Mouse (Mus musculus): ENCODE measurements at regions not wholly inside any gene's neighbourhood (a gene's known extent, or its start where the extent isn't known, plus 50 kb on each side); places are given as distances from the start of the nearest gene placed in this dataset.
"Not testable (repeated sequence)": the region's sequence is repeated elsewhere in the genome, so short reads cannot be mapped to it uniquely, and the experiment has no call there.

DNA sequence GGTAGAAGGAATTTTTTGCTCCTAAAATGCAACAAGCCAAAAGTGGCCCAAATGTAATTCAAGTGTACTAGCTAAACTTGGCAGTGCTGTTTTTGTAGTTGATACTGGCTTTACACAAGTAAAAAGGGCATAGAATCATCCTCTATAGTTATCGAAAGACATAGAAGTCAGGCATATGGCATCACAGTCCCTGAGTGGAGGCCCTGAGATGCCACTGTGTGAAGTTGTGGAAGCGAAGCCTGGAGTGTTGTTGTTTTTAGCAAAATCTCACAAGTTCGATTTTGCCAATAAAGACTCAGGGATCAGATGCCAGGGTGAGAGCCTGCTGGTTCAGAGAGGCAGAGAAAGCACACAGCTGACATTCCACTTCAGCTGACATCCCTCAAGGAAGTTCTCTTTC is 121.6 kb upstream of the C9orf72 start:
- no peak for DNase-seq (ENCODE audit: low read depth, low spot score)

DNA sequence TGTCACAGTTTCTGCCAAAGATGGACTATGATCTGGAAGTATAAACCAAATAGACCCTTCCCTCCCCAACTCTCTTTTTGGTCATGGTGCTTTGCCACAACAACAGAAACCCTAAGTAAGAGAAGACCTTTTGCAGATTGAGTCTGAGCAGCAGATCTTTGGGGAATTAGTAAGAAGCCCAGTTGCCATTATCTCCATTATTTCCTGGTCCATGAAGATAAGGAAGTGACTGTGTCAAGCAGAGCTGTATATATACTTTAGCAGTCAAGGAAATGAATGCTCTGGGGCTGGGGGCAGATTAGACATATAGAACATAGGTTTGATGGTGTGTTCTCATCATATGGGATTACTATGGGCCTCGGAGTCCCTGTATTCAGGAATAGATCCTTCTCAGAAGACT is 117.8 kb upstream of the C9orf72 start:
- no peak for DNase-seq (ENCODE audit: low read depth, low spot score)

DNA sequence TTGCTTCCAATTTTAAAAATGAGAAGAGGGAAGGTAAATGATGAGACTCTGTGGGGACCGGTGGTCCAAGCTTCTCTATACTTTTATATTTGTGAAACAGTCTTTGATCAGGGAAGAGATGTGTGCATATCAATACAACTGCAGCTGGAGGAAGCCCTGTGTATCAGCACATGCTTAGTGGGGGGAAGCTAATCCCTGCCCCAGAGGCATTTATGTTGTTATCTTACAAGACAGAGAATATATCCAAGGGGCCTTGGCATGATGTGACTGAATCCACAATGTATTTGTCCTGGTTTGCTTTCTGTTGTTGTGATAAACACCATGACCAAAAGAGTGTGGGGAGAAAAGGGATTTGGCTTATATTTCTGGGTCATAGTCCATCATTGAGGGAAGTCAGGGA is 105.2 kb upstream of the C9orf72 start:
- DNase-seq (ENCODE audit: low read depth, low spot score) = no peak

DNA sequence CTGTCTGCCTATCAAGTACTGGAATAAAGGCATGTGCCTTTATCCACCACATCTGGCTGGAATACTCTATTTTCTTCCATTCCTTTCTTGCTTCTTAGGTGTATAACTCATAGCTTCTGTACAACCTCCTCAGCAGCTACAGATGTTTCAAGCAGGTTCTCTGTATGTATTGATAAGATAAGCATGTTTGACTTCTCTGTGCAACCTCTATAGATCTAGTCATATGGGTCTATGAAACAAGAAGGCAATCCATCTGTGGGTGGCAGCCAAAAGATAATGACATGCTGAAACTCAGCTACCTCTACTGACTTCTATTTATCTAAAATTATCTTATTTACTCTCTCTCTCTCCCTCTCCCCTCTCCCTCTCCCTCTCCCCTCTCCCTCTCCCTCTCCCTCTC is 99.3 kb upstream of the C9orf72 start:
- no peak for DNase-seq (ENCODE audit: low read depth, low spot score)

DNA sequence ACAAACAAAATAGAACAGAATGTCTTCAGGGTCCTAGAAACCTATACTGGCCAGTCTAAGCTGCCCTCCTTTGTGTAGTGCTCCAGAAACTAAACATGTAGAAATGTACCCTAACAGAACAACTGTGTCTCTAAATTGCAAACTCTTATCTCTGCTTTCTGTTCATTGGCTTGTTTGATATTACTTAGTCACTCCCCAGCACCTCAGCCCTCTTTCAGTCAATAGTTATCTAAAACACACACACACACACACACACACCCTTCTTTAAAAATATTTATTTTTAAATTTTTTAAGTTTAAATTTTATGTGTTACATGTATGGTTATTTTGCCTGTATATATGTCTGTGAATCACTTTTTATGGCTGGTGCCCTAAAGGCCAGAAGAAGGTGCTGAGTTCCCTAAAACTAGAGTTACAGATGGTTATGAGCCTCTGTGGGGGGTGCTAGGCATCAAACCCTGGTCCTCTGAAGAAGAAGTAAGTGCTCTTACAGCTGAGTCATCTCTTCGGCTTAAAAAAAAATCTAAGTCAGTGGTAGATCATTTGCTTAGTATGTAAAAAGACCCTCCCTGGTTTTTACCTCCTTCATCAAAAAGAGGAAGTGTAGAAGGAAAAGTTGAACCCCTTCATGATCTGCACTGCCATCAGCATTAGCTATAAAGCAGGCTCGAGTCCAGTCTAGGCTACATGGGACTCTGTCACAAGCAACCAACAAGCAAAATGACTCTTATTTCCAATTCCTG is 96.6 kb upstream of the C9orf72 start:
- DNase-seq (ENCODE audit: low read depth, low spot score) = no peak

DNA sequence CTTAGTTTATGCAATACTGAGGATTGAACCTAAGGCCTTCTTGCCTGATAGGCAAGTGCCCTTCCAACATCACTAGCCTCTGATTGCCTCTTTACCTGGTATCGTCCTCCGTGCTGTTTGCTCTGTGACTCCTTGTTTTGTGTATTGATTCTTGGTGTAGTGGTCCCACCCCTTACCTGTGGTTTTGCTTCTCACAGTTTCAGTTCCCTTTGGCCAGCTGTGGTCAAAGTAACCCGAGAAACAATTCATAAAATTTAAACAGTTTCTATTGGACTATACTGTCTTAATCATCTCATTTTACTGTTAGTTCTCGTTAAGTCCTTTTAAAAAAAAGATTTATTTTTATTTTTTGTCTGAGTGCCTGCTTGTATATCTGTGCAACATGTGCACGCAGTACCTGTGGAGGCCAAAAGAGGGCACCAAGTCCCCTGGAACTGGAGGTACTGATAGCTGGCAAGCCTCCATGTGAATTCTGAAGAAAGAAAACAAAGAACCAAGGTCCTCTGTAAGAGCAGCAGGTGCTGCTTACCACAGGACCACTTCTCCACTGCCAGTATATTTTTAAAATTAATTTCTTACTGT is 84.5 kb upstream of the C9orf72 start:
- DNase-seq (ENCODE audit: low read depth, low spot score) = no peak

DNA sequence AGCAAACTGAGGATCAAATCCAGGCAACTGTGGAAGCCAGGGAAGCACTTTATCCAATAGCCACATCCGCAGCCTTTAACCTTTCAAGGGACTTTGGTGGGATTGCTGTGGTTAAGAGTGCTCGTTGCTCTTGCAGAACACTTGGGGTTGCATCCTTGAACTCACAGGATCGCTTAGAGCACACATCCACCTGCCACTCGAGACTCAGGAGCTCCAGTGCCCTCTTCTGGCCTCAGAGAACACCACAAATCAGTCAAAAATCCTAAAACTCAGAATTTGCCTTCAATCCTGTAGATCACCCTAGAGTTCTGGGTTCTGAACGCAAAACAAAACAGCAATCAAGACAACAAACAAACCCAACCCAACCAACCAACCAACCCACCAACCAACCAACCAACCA is 82.2 kb upstream of the C9orf72 start:
- DNase-seq (ENCODE audit: low read depth, low spot score) = no peak

DNA sequence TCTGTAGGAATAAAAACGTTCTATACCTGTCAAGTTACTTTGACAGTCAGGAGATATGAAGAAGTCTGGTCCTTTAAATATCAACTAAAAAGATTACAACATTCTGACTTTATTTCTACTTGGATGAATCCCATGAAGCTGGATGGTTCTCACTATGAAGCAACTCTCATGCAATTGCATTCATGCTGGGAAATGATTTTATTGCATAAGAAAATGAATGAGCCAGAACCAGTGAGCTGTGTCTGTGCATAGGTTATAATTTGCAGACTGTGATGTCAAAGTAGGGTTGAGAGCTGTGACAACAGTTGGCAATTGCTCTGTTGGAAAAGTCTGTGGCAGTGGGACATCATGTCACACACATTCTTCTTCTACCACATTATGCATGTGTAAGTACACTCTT is 79.2 kb upstream of the C9orf72 start:
- DNase-seq (ENCODE audit: low read depth, low spot score) = peak; percentile 1

DNA sequence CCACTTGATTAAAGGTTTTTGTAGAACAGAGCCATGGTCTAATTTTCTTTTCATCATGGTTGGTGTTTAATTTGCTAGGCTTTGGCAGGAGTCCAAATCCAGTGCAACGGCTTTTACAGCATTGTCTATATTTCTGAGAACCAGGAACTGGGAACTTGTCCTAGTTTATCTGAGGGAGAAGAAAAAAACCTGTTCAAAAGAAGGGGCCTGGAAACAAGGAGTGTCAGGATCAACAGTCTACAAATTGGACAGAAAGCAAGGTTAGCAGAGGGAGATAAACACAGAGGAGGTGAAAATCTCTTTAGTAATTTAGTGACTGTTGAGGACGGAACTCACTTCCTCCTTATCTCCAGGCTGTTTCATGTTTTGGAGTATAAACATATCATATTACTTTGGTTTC is 74.9 kb upstream of the C9orf72 start:
- no peak for DNase-seq (ENCODE audit: low read depth, low spot score)

DNA sequence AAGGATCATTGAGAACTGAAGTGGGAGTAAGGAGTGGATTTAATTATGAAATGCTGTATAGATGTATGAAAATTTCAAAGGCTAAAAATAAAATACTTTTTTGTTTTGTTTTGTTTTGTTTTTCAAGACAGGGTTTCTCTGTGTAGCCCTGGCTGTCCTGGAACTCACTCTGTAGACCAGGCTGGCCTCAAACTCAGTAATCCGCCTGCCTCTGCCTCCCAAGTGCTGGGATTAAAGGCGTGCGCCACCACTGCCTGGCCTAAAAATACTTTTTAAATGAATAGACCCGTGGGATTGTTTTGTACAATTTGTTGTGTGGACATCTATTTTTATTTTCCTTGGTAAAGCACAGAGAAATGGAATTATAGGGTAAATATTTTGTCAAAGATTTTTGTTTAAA is 74.4 kb upstream of the C9orf72 start:
- DNase-seq (ENCODE audit: low read depth, low spot score) = not testable (repeated sequence)

DNA sequence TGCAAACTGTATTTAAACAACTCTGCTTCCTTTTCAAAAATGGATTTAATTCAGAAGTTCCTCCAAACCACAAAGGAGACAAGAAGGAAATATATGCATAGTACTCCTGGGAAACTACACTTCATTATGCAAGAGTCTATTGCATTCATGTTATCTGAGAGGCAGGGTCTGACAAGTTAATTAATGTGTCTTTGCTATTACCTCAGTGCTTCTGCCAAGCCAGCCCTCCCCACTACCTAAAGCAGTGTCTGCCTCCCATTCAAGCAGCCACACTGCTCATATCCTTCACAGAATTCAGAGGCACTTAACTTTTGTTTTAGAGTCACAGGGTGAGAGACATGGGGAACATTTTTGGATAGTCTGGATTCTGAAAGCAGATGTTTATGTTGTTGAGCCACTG is 58.6 kb upstream of the C9orf72 start:
- DNase-seq (ENCODE audit: low read depth, low spot score) = no peak

Data from skeletal muscle tissue, adult 2 months (tissue).